Mouse (Mus musculus) MEL (cell line): ENCODE results near the gene Sfxn4. TPM values are rescaled to one million over a fixed set of nuclear protein-coding genes. Genes with fewer than 3 reads are reported as not detected.
A peak's percentile ranks its signal among the peaks of the same experiment; 100 is the strongest.

ENCODE experiments used
- DNase-seq: peaks from one replicate; pipeline ENCODE4 v3.0.0; 2011; ENCODE audit warnings: low read depth, low spot score
- H3K27ac ChIP-seq: 2 replicates; pipeline ENCODE4 v1.5.1; 2012; ENCODE audit warnings: low read depth, mild to moderate bottlenecking, control low read depth, low read length, moderate library complexity; ENCODE audit not compliant: control insufficient read depth
- H3K27me3 ChIP-seq, 2 experiments: fragments of 150-350 bp in 1 of 2; sonication (generic) in 1 of 2; 2 replicates each; pipeline ENCODE4 v1.6.1; 2012; ENCODE audit warnings: low read length in 2 of 2, mild to moderate bottlenecking in 2 of 2, improper control_type of control experiment in 1 of 2, moderate library complexity in 1 of 2; ENCODE audit not compliant: insufficient read depth in 2 of 2, control insufficient read depth in 1 of 2
- H3K36me3 ChIP-seq, 2 experiments: 2 replicates each; pipeline ENCODE4 v1.6.1; 2012 to 2014; ENCODE audit warnings: low read length in 2 of 2, improper control_type of control experiment in 1 of 2, inconsistent platforms in 1 of 2, mild to moderate bottlenecking in 1 of 2; ENCODE audit not compliant: insufficient read depth in 2 of 2, control insufficient read depth in 1 of 2
- H3K4me1 ChIP-seq, 2 experiments: fragments of 150-350 bp in 1 of 2; sonication (generic) in 1 of 2; 2 replicates each; pipeline ENCODE4 v1.6.1; 2012; ENCODE audit warnings: low read length in 2 of 2, improper control_type of control experiment in 1 of 2, mild to moderate bottlenecking in 1 of 2; ENCODE audit not compliant: insufficient read depth in 2 of 2, control insufficient read depth in 1 of 2
- H3K4me3 ChIP-seq, 2 experiments: fragments of 150-350 bp in 1 of 2; sonication (generic) in 1 of 2; 2 replicates each; pipeline ENCODE4 v1.5.1; 2012; ENCODE audit warnings: low read depth in 2 of 2, low read length in 2 of 2, mild to moderate bottlenecking in 2 of 2, moderate library complexity in 2 of 2, control low read depth in 1 of 2, improper control_type of control experiment in 1 of 2; ENCODE audit not compliant: control insufficient read depth in 1 of 2, insufficient read depth in 1 of 2
- H3K79me2 ChIP-seq: 2 replicates; pipeline ENCODE4 v1.6.1; 2012; ENCODE audit warnings: mild to moderate bottlenecking, low read length, moderate library complexity; ENCODE audit not compliant: control insufficient read depth, poor library complexity, insufficient read depth
- H3K9ac ChIP-seq: 2 replicates; pipeline ENCODE4 v1.6.1; 2012; ENCODE audit warnings: low read depth, mild to moderate bottlenecking, control low read depth, low read length, moderate library complexity; ENCODE audit not compliant: control insufficient read depth, poor library complexity, severe bottlenecking
- H3K9me3 ChIP-seq: fragments of 150-350 bp; sonication (generic); replicated peaks from 2 replicates; pipeline ENCODE4 v1.6.1; 2012; ENCODE audit warnings: mild to moderate bottlenecking, low read length, improper control_type of control experiment, moderate library complexity; ENCODE audit not compliant: insufficient read depth
- BHLHE40 ChIP-seq: IDR thresholded peaks from 2 replicates; pipeline ENCODE4 v1.6.1; 2012; ENCODE audit warnings: low read depth, mild to moderate bottlenecking, inconsistent platforms, low read length, improper control_type of control experiment, borderline replicate concordance
- CHD1 ChIP-seq: IDR thresholded peaks from 2 replicates; pipeline ENCODE4 v1.6.1; 2012; ENCODE audit warnings: low read depth, mild to moderate bottlenecking, inconsistent platforms, low read length, improper control_type of control experiment
- CTCF ChIP-seq, 3 experiments: IDR thresholded peaks in 2 of 3; conservative IDR thresholded peaks in 1 of 3; 2 replicates each; pipeline ENCODE4 v1.5.1; 2011 to 2012; ENCODE audit warnings: low read length in 3 of 3, low read depth in 2 of 3, mild to moderate bottlenecking in 2 of 3, improper control_type of control experiment in 1 of 3, inconsistent platforms in 1 of 3, mixed read lengths in 1 of 3, moderate library complexity in 1 of 3; ENCODE audit not compliant: control insufficient read depth in 1 of 3, insufficient read depth in 1 of 3, poor library complexity in 1 of 3, severe bottlenecking in 1 of 3
- E2F4 ChIP-seq: IDR thresholded peaks from 2 replicates; pipeline ENCODE4 v1.6.1; 2011; ENCODE audit warnings: low read depth, low read length, improper control_type of control experiment, borderline replicate concordance
- ELF1 ChIP-seq: IDR thresholded peaks from 2 replicates; pipeline ENCODE4 v1.6.1; 2014; ENCODE audit warnings: low read depth, mild to moderate bottlenecking, inconsistent platforms, low read length, improper control_type of control experiment, moderate library complexity
- EP300 ChIP-seq, 2 experiments: IDR thresholded peaks; 2 replicates each; pipeline ENCODE4 v1.6.1; 2011; ENCODE audit warnings: improper control_type of control experiment in 2 of 2, low read length in 2 of 2, low read depth in 1 of 2, mild to moderate bottlenecking in 1 of 2
- GATA1 ChIP-seq: IDR thresholded peaks from 2 replicates; pipeline ENCODE4 v1.6.1; 2011; ENCODE audit warnings: low read depth, low read length, improper control_type of control experiment
- JUND ChIP-seq: IDR thresholded peaks from 2 replicates; pipeline ENCODE4 v1.6.1; 2011; ENCODE audit warnings: low read depth, mild to moderate bottlenecking, improper control_type of control experiment, low read length
- MAFK ChIP-seq: IDR thresholded peaks from 2 replicates; pipeline ENCODE4 v1.6.1; 2011; ENCODE audit warnings: low read depth, mild to moderate bottlenecking, low read length, improper control_type of control experiment, borderline replicate concordance
- MAZ ChIP-seq: IDR thresholded peaks from 2 replicates; pipeline ENCODE4 v1.6.1; 2012; ENCODE audit warnings: low read depth, mild to moderate bottlenecking, inconsistent platforms, low read length, improper control_type of control experiment
- MEF2A ChIP-seq: IDR thresholded peaks from 2 replicates; pipeline ENCODE4 v1.6.1; 2014; ENCODE audit warnings: low read depth, mild to moderate bottlenecking, inconsistent platforms, low read length, improper control_type of control experiment; ENCODE audit not compliant: poor library complexity, insufficient replicate concordance, severe bottlenecking; ENCODE audit errors: extremely low read depth
- MXI1 ChIP-seq: IDR thresholded peaks from 2 replicates; pipeline ENCODE4 v1.6.1; 2011; ENCODE audit warnings: mild to moderate bottlenecking, low read depth, low read length, improper control_type of control experiment
- MYB ChIP-seq: IDR thresholded peaks from 2 replicates; pipeline ENCODE4 v1.6.1; 2011; ENCODE audit warnings: mild to moderate bottlenecking, low read depth, low read length, improper control_type of control experiment
- MYC ChIP-seq: IDR thresholded peaks from 2 replicates; pipeline ENCODE4 v1.6.1; 2011; ENCODE audit warnings: low read depth, mild to moderate bottlenecking, low read length, improper control_type of control experiment, moderate library complexity
- NELFE ChIP-seq: IDR thresholded peaks from 2 replicates; pipeline ENCODE4 v1.6.1; 2011; ENCODE audit warnings: low read depth, low read length, improper control_type of control experiment
- POLR2AphosphoS5 ChIP-seq: IDR thresholded peaks from 2 replicates; pipeline ENCODE4 v1.6.1; 2012; ENCODE audit warnings: low read depth, borderline replicate concordance, mild to moderate bottlenecking, inconsistent platforms, low read length, moderate library complexity, mixed read lengths
- RAD21 ChIP-seq: IDR thresholded peaks from 2 replicates; pipeline ENCODE4 v1.6.1; 2011; ENCODE audit warnings: mild to moderate bottlenecking, low read depth, low read length, improper control_type of control experiment
- SMC3 ChIP-seq: IDR thresholded peaks from 2 replicates; pipeline ENCODE4 v1.6.1; 2011; ENCODE audit warnings: low read depth, low read length, improper control_type of control experiment
- TBP ChIP-seq: IDR thresholded peaks from 2 replicates; pipeline ENCODE4 v1.8.0; 2011; ENCODE audit warnings: low read depth, low read length, improper control_type of control experiment
- TCF12 ChIP-seq: IDR thresholded peaks from 2 replicates; pipeline ENCODE4 v1.6.1; 2014; ENCODE audit warnings: low read depth, mild to moderate bottlenecking, inconsistent platforms, low read length, improper control_type of control experiment, moderate library complexity
- UBTF ChIP-seq: IDR thresholded peaks from 2 replicates; pipeline ENCODE4 v1.6.1; 2012; ENCODE audit warnings: low read depth, mild to moderate bottlenecking, inconsistent platforms, low read length, improper control_type of control experiment, moderate library complexity, borderline replicate concordance; ENCODE audit not compliant: insufficient read depth
- ZKSCAN1 ChIP-seq: IDR thresholded peaks from 2 replicates; pipeline ENCODE4 v1.6.1; 2012; ENCODE audit warnings: low read depth, mild to moderate bottlenecking, inconsistent platforms, low read length, improper control_type of control experiment, moderate library complexity
- ZMIZ1 ChIP-seq: IDR thresholded peaks from 2 replicates; pipeline ENCODE4 v1.6.1; 2012; ENCODE audit warnings: low read depth, mild to moderate bottlenecking, inconsistent platforms, low read length, improper control_type of control experiment, moderate library complexity
- ZNF384 ChIP-seq: IDR thresholded peaks from 2 replicates; pipeline ENCODE4 v1.6.1; 2012; ENCODE audit warnings: low read depth, mild to moderate bottlenecking, inconsistent platforms, low read length, improper control_type of control experiment
- polyA plus RNA-seq, 2 experiments: library from polyadenylated mRNA; stranded (reverse) in 1 of 2; unstranded in 1 of 2; fragments of >175 nt in 1 of 2; fragments of >200 nt in 1 of 2; gene quantifications; 2 replicates each; pipeline versions ENCODE4 v1.2.1 to v1.2.4; 2012; ENCODE audit warnings: low replicate concordance in 2 of 2, low read depth in 1 of 2; ENCODE audit not compliant: insufficient read length in 2 of 2, insufficient read depth in 1 of 2, missing spikeins in 1 of 2
- total RNA-seq: library from RNA; depleted of rRNA; stranded (reverse); fragments of 300-350 nt; gene quantifications from 2 replicates; pipeline ENCODE4 v1.2.3, GENCODE M21; 2012

The Sfxn4 gene
- total and polyA plus RNA-seq, 3 experiments, result 1.3 to 9.3 TPM; not detected in 1

- TF ChIP-seq E2F4 (peak; percentile 79; the same call in 1 of the 2 replicates), TBP (no peak; the same call in 1 of the 2 replicates), ZMIZ1 (peak; percentile 76)
Observed at GRCm38 (mm10) chr19:60889714-60890315, 28.5 kb upstream of the Sfxn4 start, which contains the start of gene Grk5 (continued).

GRCm38 (mm10) chr19:60889101-60889713 is 27.9 kb upstream of the Sfxn4 start:
- H3K27me3 ChIP-seq, result no peaks in the 10 kb centered on the region
- peaks cover 0 to 35% of the 10 kb centered on the region in 2 experiments; a peak in 2 of 4 replicates for H3K36me3 ChIP-seq
- H3K4me3 ChIP-seq, result peak overlapping the region; percentile 90 to 92
- H3K9ac ChIP-seq, result peak overlapping the region; percentile 96
- H3K79me2 ChIP-seq, result peaks cover 2% of the 10 kb centered on the region; the same call in 1 of the 2 replicates
- TF ChIP-seq SMC3, result no peak; the same call in 1 of the 2 replicates
- TF ChIP-seq TBP, result 0 out of 2 replicates have a peak, but pooled peaks have one; percentile 4
- TF ChIP-seq BHLHE40, result peak; percentile 33; the same call in 1 of the 2 replicates
- TF ChIP-seq CTCF (IDR thresholded peaks at IDR 0.05 in 2 of 3, conservative IDR thresholded peaks at IDR 0.05 in 1 of 3; ENCODE audit: control insufficient read depth in 1 of 3, insufficient read depth in 1 of 3, low read depth in 2 of 3, low read length in 3 of 3, poor library complexity in 1 of 3, severe bottlenecking in 1 of 3), result no peak
- TF ChIP-seq ZNF384, result peak; percentile 14; the same call in 1 of the 2 replicates
- peak; percentile 48; the same call in 1 of the 2 replicates for TF ChIP-seq CHD1
- TF ChIP-seq EP300 (IDR thresholded peaks at IDR 0.05; ENCODE audit: low read depth in 1 of 2, low read length in 2 of 2), result peak in 1 of 2 experiments; percentile 20; a peak in 1 of 4 replicates
- TF ChIP-seq TCF12, result 0 out of 2 replicates have a peak, but pooled peaks have one; percentile 44
- peak overlapping the region; percentile 84 for H3K27ac ChIP-seq
- H3K9me3 ChIP-seq, result no peaks in the 10 kb centered on the region
- H3K4me1 ChIP-seq, result peaks cover 18 to 24% of the 10 kb centered on the region in 2 experiments
- DNase-seq, result peak; percentile 74

- H3K9me3 ChIP-seq, result no peaks in the 10 kb centered on the region
- H3K4me1 ChIP-seq, result peaks cover 18 to 24% of the 10 kb centered on the region in 2 experiments
- H3K27ac ChIP-seq, result peak overlapping the region; percentile 84
- H3K27me3 ChIP-seq, result no peaks in the 10 kb centered on the region
- H3K36me3 ChIP-seq, result peaks cover 0 to 33% of the 10 kb centered on the region in 2 experiments; a peak in 2 of 4 replicates
- peak; percentile 83 for DNase-seq
- 0 out of 4 replicates have a peak overlapping the region, but pooled peaks of 1 of the 2 experiments have one; percentile 0 for H3K4me3 ChIP-seq
- 0 out of 2 replicates have a peak overlapping the region, but pooled peaks have one; percentile 4 for H3K9ac ChIP-seq
- H3K79me2 ChIP-seq, result peaks cover 2% of the 10 kb centered on the region; the same call in 1 of the 2 replicates
- TF ChIP-seq JUND, result peak; percentile 15; the same call in 1 of the 2 replicates
- no peak for TF ChIP-seq MYC
- TF ChIP-seq ELF1, result no peak
- peak; percentile 75; the same call in 1 of the 2 replicates for TF ChIP-seq MAFK
- peak; percentile 62 for TF ChIP-seq ZMIZ1
- TF ChIP-seq ZNF384, result 0 out of 2 replicates have a peak, but pooled peaks have one; percentile 33
- peak; percentile 98 to 99 for TF ChIP-seq EP300 (IDR thresholded peaks at IDR 0.05; ENCODE audit: low read depth in 1 of 2, low read length in 2 of 2)
- TF ChIP-seq NELFE, result no peak
- peak; percentile 99 for TF ChIP-seq GATA1
- TF ChIP-seq BHLHE40, result peak; percentile 50; the same call in 1 of the 2 replicates
- TF ChIP-seq UBTF, result no peak
- TF ChIP-seq RAD21, result no peak
- no peak for TF ChIP-seq MXI1
- TF ChIP-seq MEF2A, result peak; percentile 59; the same call in 1 of the 2 replicates
- no peak for TF ChIP-seq POLR2AphosphoS5
- TF ChIP-seq ZKSCAN1, result no peak
- peak; percentile 71; the same call in 1 of the 2 replicates for TF ChIP-seq MAZ
- TF ChIP-seq MYB, result no peak; the same call in 1 of the 2 replicates
- TF ChIP-seq CTCF (IDR thresholded peaks at IDR 0.05 in 2 of 3, conservative IDR thresholded peaks at IDR 0.05 in 1 of 3; ENCODE audit: control insufficient read depth in 1 of 3, insufficient read depth in 1 of 3, low read depth in 2 of 3, low read length in 3 of 3, poor library complexity in 1 of 3, severe bottlenecking in 1 of 3), result no peak
Observed at GRCm38 (mm10) chr19:60887637-60888036, 26.4 kb upstream of the Sfxn4 start.
